Mouse (Mus musculus): ENCODE results near the gene 4930544G11Rik. TPM values are rescaled to one million over a fixed set of nuclear protein-coding genes. Genes with fewer than 3 reads are reported as not detected.

4930544G11Rik gene
- total RNA-seq (2012; rRNA removed) (not detected in 2 replicates), total RNA-seq (2014; rRNA removed) (not detected in 2 replicates), polyA plus RNA-seq (2012; ENCODE audit: insufficient read length, low read depth) (not detected in 2 replicates)

GRCm38 (mm10) chr6:65952309-65952708 is at the start of gene 4930544G11Rik:
Gene 4930544G11Rik (plus strand): TSS chr6:65952609.
- dilution Hi-C loops (cut with MboI; ENCODE audit: extremely low pct_ligation_motif_present, extremely low pct_unique_long_range_greater_than_20kb, low sequenced_read_pairs), result no loop called here
- Histone ChIP-seq H3K9me3 (replicated peaks; ENCODE audit: low read length) (no peaks in the 10 kb centered on the region), H3K79me2 (replicated peaks; ENCODE audit: control insufficient read depth, extremely low read depth, insufficient read depth, poor library complexity, severe bottlenecking) (no peaks in the 10 kb centered on the region), H3K27me3 (replicated peaks) (no peaks in the 10 kb centered on the region), H3K4me2 (ENCODE audit: insufficient read depth, low read depth, poor library complexity, severe bottlenecking) (no peak within 1 kb of the TSS), H3K36me3 (replicated peaks in 1 of 2; ENCODE audit: control insufficient read depth in 1 of 2, insufficient read depth in 1 of 2, low read length in 1 of 2) (no peaks in the 10 kb centered on the region), H3K4me3 (replicated peaks in 1 of 3; ENCODE audit: low read depth in 2 of 3, low read length in 2 of 3, poor library complexity in 1 of 3) (no peak within 1 kb of the TSS), H3K4me1 (ENCODE audit: control insufficient read depth in 1 of 2, insufficient read depth in 2 of 2) (no peaks in the 10 kb centered on the region), H3K9ac (ENCODE audit: insufficient read depth, low read depth) (no peak within 1 kb of the TSS), H3K27ac (ENCODE audit: insufficient read depth, low read depth) (no peak within 1 kb of the TSS)
- in situ Hi-C loops (cut with MboI; ENCODE audit: low pct_ligation_motif_present, low pct_unique_long_range_greater_than_20kb, low sequenced_read_pairs), result no loop called here
- TF ChIP-seq TBP (conservative IDR thresholded peaks at IDR 0.05; ENCODE audit: low read depth, low read length), result no peak
- TF ChIP-seq GABPA (IDR thresholded peaks at IDR 0.05; ENCODE audit: insufficient replicate concordance, low read depth, low read length), result no peak
- no peak for TF ChIP-seq TCF12 (IDR thresholded peaks at IDR 0.05; ENCODE audit: low read depth, low read length)
- TF ChIP-seq USF2 (conservative IDR thresholded peaks at IDR 0.05; ENCODE audit: low read depth, low read length), result no peak
- TF ChIP-seq ZNF384 (IDR thresholded peaks at IDR 0.05; ENCODE audit: low read depth, low read length), result no peak
- no peak for TF ChIP-seq CHD1 (IDR thresholded peaks at IDR 0.05; ENCODE audit: low read depth, low read length)
- TF ChIP-seq EP300 (IDR thresholded peaks at IDR 0.05; ENCODE audit: low read length), result no peak
- no peak for TF ChIP-seq CTCF (conservative IDR thresholded peaks at IDR 0.05 in 1 of 2, IDR thresholded peaks at IDR 0.05 in 1 of 2; ENCODE audit: low read depth in 2 of 2, low read length in 2 of 2)
- TF ChIP-seq BHLHE40 (IDR thresholded peaks at IDR 0.05; ENCODE audit: low read depth, low read length), result no peak
- TF ChIP-seq ELF1 (IDR thresholded peaks at IDR 0.05; ENCODE audit: low read depth, low read length), result no peak
- TF ChIP-seq SMC3 (IDR thresholded peaks at IDR 0.05; ENCODE audit: low read depth, low read length), result no peak
- no peak for DNase-seq (ENCODE audit: extremely low read depth)

GRCm38 (mm10) chr6:65906657-65907182 is 45.7 kb upstream of the 4930544G11Rik start:
- H3K36me3 ChIP-seq (replicated peaks in 1 of 2; ENCODE audit: control insufficient read depth in 1 of 2, insufficient read depth in 1 of 2, low read length in 1 of 2), result no peaks in the 10 kb centered on the region
- no peak for TF ChIP-seq JUND (conservative IDR thresholded peaks at IDR 0.05; ENCODE audit: low read depth, low read length)
- TF ChIP-seq MYC (IDR thresholded peaks at IDR 0.05; ENCODE audit: low read depth, low read length), result no peak
- TF ChIP-seq ELF1 (IDR thresholded peaks at IDR 0.05; ENCODE audit: low read depth, low read length), result no peak
- no peak for TF ChIP-seq SIN3A (IDR thresholded peaks at IDR 0.05; ENCODE audit: low read length)
- TF ChIP-seq IRF4 (IDR thresholded peaks at IDR 0.05; ENCODE audit: low read depth, low read length), result no peak
- no peak for TF ChIP-seq SMC3 (IDR thresholded peaks at IDR 0.05; ENCODE audit: low read depth, low read length)
- no peak for TF ChIP-seq E2F4 (IDR thresholded peaks at IDR 0.05; ENCODE audit: insufficient replicate concordance, low read depth, low read length)
- no peak for TF ChIP-seq KAT2A (IDR thresholded peaks at IDR 0.05; ENCODE audit: insufficient replicate concordance, low read length)
- TF ChIP-seq MAZ (IDR thresholded peaks at IDR 0.05; ENCODE audit: low read depth, low read length), result no peak
- no peak for TF ChIP-seq USF1 (IDR thresholded peaks at IDR 0.05; ENCODE audit: low read depth, low read length)
- TF ChIP-seq ETS1 (conservative IDR thresholded peaks at IDR 0.05; ENCODE audit: low read depth, low read length), result no peak
- no peak for DNase-seq (ENCODE audit: extremely low read depth)
- no peak overlapping the region for H3K27ac ChIP-seq (ENCODE audit: insufficient read depth, low read depth)
- H3K9ac ChIP-seq (ENCODE audit: insufficient read depth, low read depth), result no peak overlapping the region
- H3K4me1 ChIP-seq (ENCODE audit: control insufficient read depth in 1 of 2, insufficient read depth in 2 of 2), result no peaks in the 10 kb centered on the region
- no peaks in the 10 kb centered on the region for H3K79me2 ChIP-seq (replicated peaks; ENCODE audit: control insufficient read depth, extremely low read depth, insufficient read depth, poor library complexity, severe bottlenecking)
- H3K9me3 ChIP-seq (replicated peaks; ENCODE audit: low read length), result no peaks in the 10 kb centered on the region
- no peak overlapping the region for H3K4me3 ChIP-seq (replicated peaks in 1 of 3; ENCODE audit: low read depth in 2 of 3, low read length in 2 of 3, poor library complexity in 1 of 3)
- H3K4me2 ChIP-seq (ENCODE audit: insufficient read depth, low read depth, poor library complexity, severe bottlenecking), result no peak overlapping the region
- dilution Hi-C loops (cut with MboI; ENCODE audit: extremely low pct_ligation_motif_present, extremely low pct_unique_long_range_greater_than_20kb, low sequenced_read_pairs), result no loop called here
- no peaks in the 10 kb centered on the region for H3K27me3 ChIP-seq (replicated peaks)
- in situ Hi-C loops (cut with MboI; ENCODE audit: low pct_ligation_motif_present, low pct_unique_long_range_greater_than_20kb, low sequenced_read_pairs), result no loop called here

All from CH12.LX (cell line).